Comparison of ENCODE assay signal across 12 mouse cellular contexts in the genomic region with DNA sequence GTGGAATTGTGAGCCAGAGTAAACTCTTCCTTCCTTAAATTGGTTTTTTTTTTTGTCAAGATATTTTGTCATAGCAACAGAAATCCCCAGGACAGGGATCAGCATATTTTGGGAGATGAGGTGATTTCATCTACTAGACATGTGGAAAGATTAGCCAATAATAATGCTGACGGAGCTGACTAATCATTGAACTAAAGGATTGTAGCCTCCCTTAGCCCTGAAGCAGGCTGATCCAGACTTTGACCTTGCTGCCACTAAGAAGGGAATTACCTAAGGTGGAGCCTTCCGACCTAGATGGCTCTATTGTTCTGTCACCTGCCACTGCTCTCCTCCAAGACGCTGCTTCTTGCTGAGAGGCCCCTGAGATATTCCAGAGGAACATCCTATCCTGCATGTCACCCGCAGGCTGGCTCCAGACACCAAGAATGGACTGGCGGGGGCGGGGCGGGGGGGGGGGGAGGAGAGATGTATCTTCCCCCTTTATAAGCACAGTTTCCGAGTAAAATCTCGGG.
"Had no signal": no experiment of that assay in that cellular context is flagged by ENCODE, and none has a peak within 500 bp of the region (broad histone marks: within the 10 kb centered on the region; RNA-seq: fewer than 3 reads in every experiment).

No protein-coding gene starts in this region.

- H3K36me3 ChIP-seq: limb, embryonic 12.5 days; liver, embryonic 15.5 days; midbrain, embryonic 13.5 days had no signal

- H3K27ac ChIP-seq: limb, embryonic 12.5 days; liver, embryonic 15.5 days; midbrain, embryonic 13.5 days had no signal

- ATAC-seq: lung, postnatal 0 days; midbrain, embryonic 13.5 days had no signal

- H3K27me3 ChIP-seq: limb, embryonic 12.5 days; liver, embryonic 15.5 days; midbrain, embryonic 13.5 days had no signal

- H3K9me3 ChIP-seq: limb, embryonic 12.5 days; liver, embryonic 15.5 days; midbrain, embryonic 13.5 days had no signal

- H3K4me3 ChIP-seq: limb, embryonic 12.5 days; liver, embryonic 15.5 days; midbrain, embryonic 13.5 days had no signal

- H3K4me2 ChIP-seq: limb, embryonic 12.5 days; liver, embryonic 15.5 days; midbrain, embryonic 13.5 days had no signal

- DNase-seq: kidney, adult 11 months; kidney, postnatal 14 days; liver; lung, adult 2 months; lung, postnatal 36 days; right cerebral cortex, postnatal 14 days; thymus, adult 2 months; thymus, postnatal 25 days had no signal

- H3K9ac ChIP-seq: limb, embryonic 12.5 days; liver, embryonic 15.5 days; midbrain, embryonic 13.5 days had no signal

- H3K4me1 ChIP-seq: liver, embryonic 15.5 days had no signal
